ENCODE assay signal across 20 mouse cellular contexts in the genomic region with DNA sequence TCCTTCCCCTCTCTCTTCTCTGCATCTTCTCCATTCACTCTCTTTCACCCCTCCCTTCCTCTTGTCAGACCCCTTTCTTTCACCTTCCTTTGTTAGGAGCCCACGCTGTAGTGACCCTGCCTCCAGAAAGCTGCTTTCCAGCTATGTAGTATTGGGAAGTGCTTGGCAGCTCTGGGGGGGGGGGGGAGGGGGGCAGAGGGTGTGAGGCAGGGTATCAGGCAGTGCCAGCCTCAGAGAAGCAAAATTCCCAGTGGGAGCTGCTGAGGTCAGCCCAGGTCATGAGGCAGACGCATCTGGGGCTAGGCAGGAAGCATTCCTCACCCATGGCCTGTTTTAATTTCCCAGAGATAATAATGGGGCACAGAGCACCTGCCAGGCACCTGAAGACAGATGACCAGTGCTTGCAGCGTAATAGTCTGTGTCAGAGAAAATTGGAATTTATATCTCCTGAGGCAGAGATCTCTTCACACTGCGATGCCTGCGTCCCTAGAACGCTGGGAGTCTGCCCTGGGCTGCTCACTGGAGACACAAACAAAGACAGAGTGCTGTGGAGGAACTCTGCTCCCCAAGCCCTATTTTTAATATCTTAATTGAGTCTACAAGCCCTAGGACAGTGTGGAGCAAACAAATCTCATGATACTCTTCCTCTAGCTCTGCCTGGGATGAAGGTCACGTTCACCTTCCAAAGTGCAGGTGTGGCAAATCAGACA. TPM values are rescaled to one million over a fixed set of nuclear protein-coding genes. Genes with fewer than 3 reads are reported as not detected.
A peak's percentile ranks its signal among the peaks of the same experiment; 100 is the strongest.
DNase-seq lines count a peak whose midpoint lies in the region; ATAC-seq and TF ChIP-seq lines count a peak whose summit lies in the region.
"Had no signal": no experiment of that assay in that cellular context is flagged by ENCODE, and none has a peak within 500 bp of the region (broad histone marks: within the 10 kb centered on the region; RNA-seq: fewer than 3 reads in every experiment).

No protein-coding gene starts in this region.

- no peak overlapping the region for H3K4me3 ChIP-seq in heart, embryonic 10.5 days
- H3K4me3 ChIP-seq in hindbrain, embryonic 12.5 days, result no peak overlapping the region
- H3K4me3 ChIP-seq in midbrain, embryonic 11.5 days (ENCODE audit: low read depth, low read length), result no peak overlapping the region
- H3K4me3 ChIP-seq in neural tube, embryonic 14.5 days (ENCODE audit: low read depth, low read length), result no peak overlapping the region
- H3K4me3 ChIP-seq in left cerebral cortex, adult 2 months, result no peak overlapping the region
- H3K4me3 ChIP-seq: limb, embryonic 15.5 days had no signal

- H3K4me2 ChIP-seq in hindbrain, embryonic 12.5 days (replicated peaks), result no peak overlapping the region
- H3K4me2 ChIP-seq in midbrain, embryonic 11.5 days, result no peak overlapping the region
- no peak overlapping the region for H3K4me2 ChIP-seq in neural tube, embryonic 14.5 days (ENCODE audit: low read depth, low read length)
- H3K4me2 ChIP-seq: heart, embryonic 11.5 days; limb, embryonic 15.5 days had no signal

- H3K27me3 ChIP-seq in heart, embryonic 10.5 days (ENCODE audit: insufficient read depth, poor library complexity, severe bottlenecking), result peaks cover 24% of the 10 kb centered on the region
- peaks cover 2% of the 10 kb centered on the region; the same call in 1 of the 2 replicates for H3K27me3 ChIP-seq in hindbrain, embryonic 12.5 days
- no peaks in the 10 kb centered on the region for H3K27me3 ChIP-seq in midbrain, embryonic 11.5 days (ENCODE audit: control insufficient read depth, insufficient read depth, low read length)
- no peaks in the 10 kb centered on the region for H3K27me3 ChIP-seq in neural tube, embryonic 14.5 days (ENCODE audit: control insufficient read depth, insufficient read depth, low read length)
- H3K27me3 ChIP-seq: limb, embryonic 15.5 days had no signal

- peak; percentile 82 for ATAC-seq in hindbrain, embryonic 12.5 days (ENCODE audit: low FRiP score)
- no peak for ATAC-seq in midbrain, embryonic 11.5 days (ENCODE audit: low FRiP score)
- peak; percentile 51; the same call in 1 of the 2 replicates for ATAC-seq in neural tube, embryonic 14.5 days (ENCODE audit: low read depth)
- ATAC-seq: lung, postnatal 0 days had no signal

- no peaks in the 10 kb centered on the region for H3K9me3 ChIP-seq in heart, embryonic 10.5 days
- H3K9me3 ChIP-seq in hindbrain, embryonic 12.5 days (replicated peaks), result no peaks in the 10 kb centered on the region
- H3K9me3 ChIP-seq in midbrain, embryonic 11.5 days (ENCODE audit: control insufficient read depth, low read length), result no peaks in the 10 kb centered on the region
- no peaks in the 10 kb centered on the region for H3K9me3 ChIP-seq in neural tube, embryonic 14.5 days (ENCODE audit: control insufficient read depth, low read length)
- H3K9me3 ChIP-seq: limb, embryonic 15.5 days had no signal

- no peaks in the 10 kb centered on the region for H3K36me3 ChIP-seq in heart, embryonic 10.5 days
- no peaks in the 10 kb centered on the region for H3K36me3 ChIP-seq in hindbrain, embryonic 12.5 days
- no peaks in the 10 kb centered on the region for H3K36me3 ChIP-seq in midbrain, embryonic 11.5 days (ENCODE audit: control insufficient read depth, insufficient read depth, low read length)
- no peaks in the 10 kb centered on the region for H3K36me3 ChIP-seq in neural tube, embryonic 14.5 days (ENCODE audit: control insufficient read depth, insufficient read depth, low read length)
- H3K36me3 ChIP-seq: limb, embryonic 15.5 days had no signal

- peak overlapping the region; percentile 20; the same call in 1 of the 2 replicates for H3K9ac ChIP-seq in hindbrain, embryonic 12.5 days
- H3K9ac ChIP-seq in midbrain, embryonic 11.5 days (ENCODE audit: low read length), result peak overlapping the region; percentile 32; the same call in 1 of the 2 replicates
- H3K9ac ChIP-seq in neural tube, embryonic 14.5 days (replicated peaks; ENCODE audit: low read depth, low read length), result no peak overlapping the region; the same call in 1 of the 2 replicates
- H3K9ac ChIP-seq: limb, embryonic 15.5 days had no signal

- no peak for TF ChIP-seq CTCF in left cerebral cortex, adult 2 months (IDR thresholded peaks at IDR 0.05)

- no peak for DNase-seq in heart, embryonic 10.5 days (ENCODE audit: low spot score)
- DNase-seq in heart, adult 8-10 months (ENCODE audit: low spot score), result no peak
- DNase-seq in midbrain, embryonic 11.5 days (ENCODE audit: low spot score, missing footprints), result peak; percentile 70
- DNase-seq in left cerebral cortex, adult 2 months (ENCODE audit: extremely low spot score in 1 of 2, low spot score in 2 of 2), result no peak
- DNase-seq in thymus, adult 18-20 months, result no peak
- DNase-seq: cerebellum, adult 18-20 months; gastrocnemius, postnatal 25 days; heart, postnatal 4 days; kidney, adult 11 months; kidney, postnatal 14 days; right cerebral cortex, adult 18-20 months; spleen, adult 18-20 months; thymus, postnatal 4 days had no signal

- H3K4me1 ChIP-seq in heart, embryonic 10.5 days, result peaks cover 9% of the 10 kb centered on the region
- peaks cover 28% of the 10 kb centered on the region for H3K4me1 ChIP-seq in hindbrain, embryonic 12.5 days
- peaks cover 2% of the 10 kb centered on the region; the same call in 1 of the 2 replicates for H3K4me1 ChIP-seq in midbrain, embryonic 11.5 days (ENCODE audit: control insufficient read depth, insufficient read depth, low read length)
- peaks cover 7% of the 10 kb centered on the region; the same call in 1 of the 2 replicates for H3K4me1 ChIP-seq in neural tube, embryonic 14.5 days (ENCODE audit: control insufficient read depth, insufficient read depth, low read length)
- H3K4me1 ChIP-seq: limb, embryonic 15.5 days had no signal

- 64% methylated on average over 7 of the region's 7 CpGs for WGBS in heart, embryonic 10.5 days
- WGBS in hindbrain, embryonic 12.5 days, result 48% methylated on average over 7 of the region's 7 CpGs
- WGBS in midbrain, embryonic 11.5 days, result 64% methylated on average over 7 of the region's 7 CpGs
- WGBS in neural tube, embryonic 14.5 days, result 34% methylated on average over 7 of the region's 7 CpGs

- H3K27ac ChIP-seq in heart, embryonic 10.5 days, result peak overlapping the region; percentile 22; the same call in 1 of the 2 replicates
- peak overlapping the region; percentile 83 for H3K27ac ChIP-seq in hindbrain, embryonic 12.5 days
- H3K27ac ChIP-seq in midbrain, embryonic 11.5 days (ENCODE audit: low read depth, low read length), result peak overlapping the region; percentile 41; the same call in 1 of the 2 replicates
- peak overlapping the region; percentile 78 for H3K27ac ChIP-seq in neural tube, embryonic 14.5 days (ENCODE audit: low read depth, low read length)
- no peak overlapping the region for H3K27ac ChIP-seq in left cerebral cortex, adult 2 months
- H3K27ac ChIP-seq: limb, embryonic 15.5 days had no signal

- intact Hi-C loops in left cerebral cortex, adult 2 months (cut with DNase I), result no loop called here

RNA-seq across cellular contexts. Expression of a gene that starts 5.8 kb away (rescaled TPM):
- not detected in 2 replicates for polyA plus RNA-seq in heart, embryonic 10.5 days (2016; fragmentation: Nextera tagmentation; extraction: Ambion mirVana)
- not detected for total RNA-seq in heart, adult 8-10 months (2022)
- polyA plus RNA-seq in hindbrain, embryonic 12.5 days (2016; fragmentation: Nextera tagmentation; extraction: Ambion mirVana), result 0.46 and 0.66 TPM in 2 replicates
- polyA plus RNA-seq in midbrain, embryonic 11.5 days (2014; fragmentation: Nextera tagmentation; extraction: Ambion mirVana), result 0.15 and 0.32 TPM in 2 replicates
- 0.23 TPM in 1 of 2 replicates, not detected in the other for polyA plus RNA-seq in neural tube, embryonic 14.5 days (2014; fragmentation: Nextera tagmentation; extraction: Ambion mirVana)
- not detected for total RNA-seq in left cerebral cortex, adult 2 months (2021)
- total RNA-seq: gastrocnemius, postnatal 25 days; heart, postnatal 4 days had no signal
- polyA plus RNA-seq: C2C12; frontal cortex, adult 2 months had no signal
